In genomic region chr2:114133355-114133754, GRCm38 (mm10) we compare ENCODE assay signal across 22 mouse cellular contexts. TPM values are rescaled to one million over a fixed set of nuclear protein-coding genes. Genes with fewer than 3 reads are reported as not detected.
DNase-seq lines count a peak whose midpoint lies in the region; ATAC-seq and TF ChIP-seq lines count a peak whose summit lies in the region.
"Had no signal": no experiment of that assay in that cellular context is flagged by ENCODE, and none has a peak within 500 bp of the region (broad histone marks: within the 10 kb centered on the region; RNA-seq: fewer than 3 reads in every experiment).

No protein-coding gene starts in this region.

- no peak for TF ChIP-seq CTCF in liver, postnatal 0 days (IDR thresholded peaks at IDR 0.05; ENCODE audit: low read depth)
- no peak for TF ChIP-seq CTCF in liver, embryonic 14.5 days (IDR thresholded peaks at IDR 0.05; ENCODE audit: low read depth)

- 0 out of 2 replicates have a peak, but pooled peaks have one; percentile 47 for ATAC-seq in liver, embryonic 11.5 days (replicated peaks; ENCODE audit: low FRiP score)
- ATAC-seq in liver, embryonic 12.5 days: peak; percentile 65
- ATAC-seq in liver, postnatal 0 days: no peak
- ATAC-seq in liver, embryonic 13.5 days (ENCODE audit: low read depth): 0 out of 2 replicates have a peak, but pooled peaks have one; percentile 60
- ATAC-seq in liver, embryonic 14.5 days (ENCODE audit: insufficient read depth): 0 out of 2 replicates have a peak, but pooled peaks have one; percentile 41
- ATAC-seq: activated CD4-positive, CD25-positive, alpha-beta regulatory T cell, adult 4 months; CD4-positive, CD25-positive, alpha-beta regulatory T cell, adult 4 months; Patski had no signal

- WGBS in liver, embryonic 11.5 days: 87% methylated on average over 4 of the region's 4 CpGs
- 58% methylated on average over 4 of the region's 4 CpGs for WGBS in liver, embryonic 12.5 days (ENCODE audit: insufficient replicate concordance)
- 77% methylated on average over 4 of the region's 4 CpGs for WGBS in liver, postnatal 0 days (ENCODE audit: insufficient replicate concordance)
- 57% methylated on average over 4 of the region's 4 CpGs for WGBS in liver, embryonic 13.5 days (ENCODE audit: insufficient replicate concordance)
- 52% methylated on average over 4 of the region's 4 CpGs for WGBS in liver, embryonic 14.5 days (ENCODE audit: insufficient replicate concordance)

- no peak for TF ChIP-seq EP300 in liver, postnatal 0 days (IDR thresholded peaks at IDR 0.05; ENCODE audit: low read depth)
- TF ChIP-seq EP300 in liver, embryonic 14.5 days (IDR thresholded peaks at IDR 0.05; ENCODE audit: low read depth): no peak

- H3K4me3 ChIP-seq in liver, embryonic 11.5 days (ENCODE audit: low read depth, low read length): no peak overlapping the region
- H3K4me3 ChIP-seq in liver, embryonic 12.5 days: no peak overlapping the region
- no peak overlapping the region for H3K4me3 ChIP-seq in liver, postnatal 0 days (ENCODE audit: low read depth, low read length)
- no peak overlapping the region for H3K4me3 ChIP-seq in liver, embryonic 13.5 days (replicated peaks)
- H3K4me3 ChIP-seq in liver, embryonic 14.5 days (ENCODE audit: insufficient read depth in 1 of 2, low read depth in 2 of 2, low read length in 2 of 2): no peak overlapping the region

- no peak overlapping the region for H3K4me2 ChIP-seq in liver, embryonic 11.5 days
- H3K4me2 ChIP-seq in liver, embryonic 12.5 days: no peak overlapping the region
- H3K4me2 ChIP-seq in liver, postnatal 0 days (ENCODE audit: low read depth, low read length): no peak overlapping the region
- H3K4me2 ChIP-seq in liver, embryonic 13.5 days: no peak overlapping the region
- H3K4me2 ChIP-seq in liver, embryonic 14.5 days (ENCODE audit: low read depth): no peak overlapping the region

- H3K27ac ChIP-seq in liver, embryonic 11.5 days (ENCODE audit: low read depth, low read length): no peak overlapping the region
- H3K27ac ChIP-seq in liver, embryonic 12.5 days: no peak overlapping the region
- no peak overlapping the region for H3K27ac ChIP-seq in liver, postnatal 0 days (ENCODE audit: low read depth)
- H3K27ac ChIP-seq in liver, embryonic 13.5 days: no peak overlapping the region
- H3K27ac ChIP-seq in liver, embryonic 14.5 days: no peak overlapping the region

- H3K9me3 ChIP-seq in liver, embryonic 11.5 days (ENCODE audit: control insufficient read depth, low read length): no peaks in the 10 kb centered on the region
- H3K9me3 ChIP-seq in liver, embryonic 12.5 days (replicated peaks): no peaks in the 10 kb centered on the region
- H3K9me3 ChIP-seq in liver, postnatal 0 days (ENCODE audit: low read length): no peaks in the 10 kb centered on the region
- H3K9me3 ChIP-seq in liver, embryonic 13.5 days (replicated peaks): no peaks in the 10 kb centered on the region
- no peaks in the 10 kb centered on the region for H3K9me3 ChIP-seq in liver, embryonic 14.5 days (ENCODE audit: control insufficient read depth, low read length)
- H3K9me3 ChIP-seq: G1E had no signal

- no peaks in the 10 kb centered on the region for H3K4me1 ChIP-seq in liver, embryonic 11.5 days (replicated peaks; ENCODE audit: control insufficient read depth, insufficient read depth, low read length)
- H3K4me1 ChIP-seq in liver, embryonic 12.5 days: no peaks in the 10 kb centered on the region; the same call in 1 of the 2 replicates
- no peaks in the 10 kb centered on the region for H3K4me1 ChIP-seq in liver, postnatal 0 days (ENCODE audit: insufficient read depth)
- no peaks in the 10 kb centered on the region for H3K4me1 ChIP-seq in liver, embryonic 13.5 days (replicated peaks)
- no peaks in the 10 kb centered on the region for H3K4me1 ChIP-seq in liver, embryonic 14.5 days (replicated peaks; ENCODE audit: control insufficient read depth in 2 of 2, insufficient read depth in 2 of 2, low read length in 1 of 2)

- no peaks in the 10 kb centered on the region for H3K27me3 ChIP-seq in liver, embryonic 11.5 days (replicated peaks; ENCODE audit: control insufficient read depth, insufficient read depth, low read length)
- H3K27me3 ChIP-seq in liver, embryonic 12.5 days (replicated peaks): no peaks in the 10 kb centered on the region
- no peaks in the 10 kb centered on the region for H3K27me3 ChIP-seq in liver, postnatal 0 days (ENCODE audit: insufficient read depth, low read length)
- no peaks in the 10 kb centered on the region for H3K27me3 ChIP-seq in liver, embryonic 13.5 days
- H3K27me3 ChIP-seq in liver, embryonic 14.5 days (ENCODE audit: control insufficient read depth, insufficient read depth, low read length): no peaks in the 10 kb centered on the region
- H3K27me3 ChIP-seq: CH12.LX, Patski had no signal

- peaks cover 33% of the 10 kb centered on the region for H3K36me3 ChIP-seq in liver, embryonic 11.5 days (ENCODE audit: control insufficient read depth, insufficient read depth, low read length)
- peaks cover 92% of the 10 kb centered on the region for H3K36me3 ChIP-seq in liver, embryonic 12.5 days
- peaks cover 71% of the 10 kb centered on the region for H3K36me3 ChIP-seq in liver, postnatal 0 days (replicated peaks; ENCODE audit: insufficient read depth, low read length)
- H3K36me3 ChIP-seq in liver, embryonic 13.5 days: peaks cover 71% of the 10 kb centered on the region
- peaks cover 38% of the 10 kb centered on the region for H3K36me3 ChIP-seq in liver, embryonic 14.5 days (replicated peaks; ENCODE audit: control insufficient read depth, insufficient read depth, low read depth)

- DNase-seq in liver, embryonic 11.5 days (ENCODE audit: low spot score): no peak
- no peak for DNase-seq in liver
- no peak for DNase-seq in liver, postnatal 0 days
- DNase-seq in liver, embryonic 13.5 days: no peak
- DNase-seq in liver, embryonic 14.5 days (ENCODE audit: low read depth in 3 of 3, low spot score in 3 of 3): no peak
- no peak for DNase-seq in kidney, adult 11 months
- DNase-seq in adrenal gland, postnatal 36 days: no peak
- DNase-seq: adrenal gland, adult 2 months; adrenal gland, adult 8-10 months; adrenal gland, postnatal 10 days; adrenal gland, postnatal 14 days; adrenal gland, postnatal 25 days; B cell, adult 2 months; cerebellum, adult 11 months; cerebellum, adult 11-12 months; cerebellum, adult 18-20 months had no signal

- no peak overlapping the region for H3K9ac ChIP-seq in liver, embryonic 11.5 days (ENCODE audit: low read depth, low read length)
- H3K9ac ChIP-seq in liver, embryonic 12.5 days: no peak overlapping the region
- no peak overlapping the region for H3K9ac ChIP-seq in liver, postnatal 0 days (replicated peaks)
- no peak overlapping the region for H3K9ac ChIP-seq in liver, embryonic 13.5 days
- H3K9ac ChIP-seq in liver, embryonic 14.5 days (replicated peaks): no peak overlapping the region

RNA-seq across cellular contexts. Expression of gene Aqr, which starts 53.5 kb away (rescaled TPM):
- 57.0 and 61.2 TPM in 2 replicates for polyA plus RNA-seq in liver, embryonic 11.5 days (2014; fragmentation: Nextera tagmentation; extraction: Ambion mirVana)
- 36.2 and 37.4 TPM in 2 replicates for polyA plus RNA-seq in liver, embryonic 12.5 days (2016; fragmentation: Nextera tagmentation; extraction: Ambion mirVana)
- polyA plus RNA-seq in liver, postnatal 0 days (2015; fragmentation: Nextera tagmentation; extraction: Ambion mirVana): 14.2 and 15.0 TPM in 2 replicates
- 24.9 and 30.1 TPM in 2 replicates for polyA plus RNA-seq in liver, embryonic 13.5 days (2015; fragmentation: Nextera tagmentation; extraction: Ambion mirVana)
- 13.1 and 16.4 TPM in 2 replicates for polyA plus RNA-seq in liver, embryonic 14.5 days (2012; rRNA removed)
- 21.6 and 21.8 TPM in 2 replicates for polyA plus RNA-seq in liver, embryonic 14.5 days (2014; fragmentation: Nextera tagmentation; extraction: Ambion mirVana)
- total RNA-seq in adrenal gland, postnatal 36 days (2021): 10 to 100 TPM; 35.8 to 40.0 TPM
